Mouse (Mus musculus) hindbrain, postnatal 0 days (tissue): ENCODE results near the gene Phkb. TPM values are rescaled to one million over a fixed set of nuclear protein-coding genes. Genes with fewer than 3 reads are reported as not detected.
A peak's percentile ranks its signal among the peaks of the same experiment; 100 is the strongest.
"Not testable (repeated sequence)": the region's sequence is repeated elsewhere in the genome, so short reads cannot be mapped to it uniquely, and the experiment has no call there.

ENCODE experiments used
- ATAC-seq: fragments of 200-750 bp; cut with Nextera tagmentation; 2 replicates; pipeline ENCODE4 v1.8.0; 2017; ENCODE audit warnings: mild to moderate bottlenecking, moderate TSS enrichment, moderate library complexity
- DNase-seq: peaks from one replicate; pipeline ENCODE4 v3.0.0-alpha.2; 2015; ENCODE audit warnings: low spot score
- H3K27ac ChIP-seq: fragments of 300-500 bp; sonication (generic); 2 replicates; pipeline ENCODE4 v1.5.1; 2014; ENCODE audit warnings: mild to moderate bottlenecking
- H3K27me3 ChIP-seq: fragments of 300-500 bp; sonication (generic); 2 replicates; pipeline ENCODE4 v1.6.1; 2014; ENCODE audit warnings: low read length, mixed read lengths; ENCODE audit not compliant: insufficient read depth
- H3K36me3 ChIP-seq: fragments of 300-500 bp; sonication (generic); 2 replicates; pipeline ENCODE4 v1.6.1; 2014; ENCODE audit warnings: low read length, mixed read lengths; ENCODE audit not compliant: insufficient read depth
- H3K4me1 ChIP-seq: fragments of 300-500 bp; sonication (generic); 2 replicates; pipeline ENCODE4 v1.6.1; 2014; ENCODE audit warnings: antibody characterized with exemption, low read length, mixed read lengths; ENCODE audit not compliant: insufficient read depth
- H3K4me2 ChIP-seq: fragments of 300-500 bp; sonication (generic); 2 replicates; pipeline ENCODE4 v1.6.1; 2014; ENCODE audit warnings: low read depth, mild to moderate bottlenecking, low read length, moderate library complexity, mixed read lengths
- H3K4me3 ChIP-seq: fragments of 300-500 bp; sonication (generic); 2 replicates; pipeline ENCODE4 v1.5.1; 2014; ENCODE audit warnings: low read length
- H3K9ac ChIP-seq: fragments of 300-500 bp; sonication (generic); replicated peaks from 2 replicates; pipeline ENCODE4 v1.6.1; 2014; ENCODE audit warnings: mild to moderate bottlenecking, low read length, moderate library complexity, mixed read lengths
- H3K9me3 ChIP-seq: fragments of 300-500 bp; sonication (generic); 2 replicates; pipeline ENCODE4 v1.6.1; 2016; ENCODE audit warnings: low read length, mixed read lengths
- CTCF ChIP-seq: IDR thresholded peaks from 2 replicates; pipeline ENCODE4 v1.5.1; 2016; ENCODE audit warnings: antibody characterized with exemption, control low read depth, low read depth
- WGBS: fragments of 180-500 bp; shearing (Covaris S2); extraction: QIAGEN DNeasy Blood & Tissue Kit; methylation state at CpG from one replicate; pipeline ENCODE4 v1.1.7; 2014; 5-methylcytosine and 5-hydroxymethylcytosine counted together
- polyA plus RNA-seq: library from polyadenylated mRNA; unstranded; fragments of >200 nt; fragmentation: Nextera tagmentation; extraction: Ambion mirVana; gene quantifications from 2 replicates; pipeline ENCODE4 v1.2.1, GENCODE M21; 2015
- total RNA-seq: library from RNA; depleted of rRNA; stranded (reverse); fragments of >200 nt; gene quantifications from 2 replicates; pipeline ENCODE4 v1.2.3, GENCODE M21; 2014; rRNA removed

The Phkb gene
- total RNA-seq (31.2 and 31.8 TPM in 2 replicates), polyA plus RNA-seq (32.3 and 34.7 TPM in 2 replicates)

DNA sequence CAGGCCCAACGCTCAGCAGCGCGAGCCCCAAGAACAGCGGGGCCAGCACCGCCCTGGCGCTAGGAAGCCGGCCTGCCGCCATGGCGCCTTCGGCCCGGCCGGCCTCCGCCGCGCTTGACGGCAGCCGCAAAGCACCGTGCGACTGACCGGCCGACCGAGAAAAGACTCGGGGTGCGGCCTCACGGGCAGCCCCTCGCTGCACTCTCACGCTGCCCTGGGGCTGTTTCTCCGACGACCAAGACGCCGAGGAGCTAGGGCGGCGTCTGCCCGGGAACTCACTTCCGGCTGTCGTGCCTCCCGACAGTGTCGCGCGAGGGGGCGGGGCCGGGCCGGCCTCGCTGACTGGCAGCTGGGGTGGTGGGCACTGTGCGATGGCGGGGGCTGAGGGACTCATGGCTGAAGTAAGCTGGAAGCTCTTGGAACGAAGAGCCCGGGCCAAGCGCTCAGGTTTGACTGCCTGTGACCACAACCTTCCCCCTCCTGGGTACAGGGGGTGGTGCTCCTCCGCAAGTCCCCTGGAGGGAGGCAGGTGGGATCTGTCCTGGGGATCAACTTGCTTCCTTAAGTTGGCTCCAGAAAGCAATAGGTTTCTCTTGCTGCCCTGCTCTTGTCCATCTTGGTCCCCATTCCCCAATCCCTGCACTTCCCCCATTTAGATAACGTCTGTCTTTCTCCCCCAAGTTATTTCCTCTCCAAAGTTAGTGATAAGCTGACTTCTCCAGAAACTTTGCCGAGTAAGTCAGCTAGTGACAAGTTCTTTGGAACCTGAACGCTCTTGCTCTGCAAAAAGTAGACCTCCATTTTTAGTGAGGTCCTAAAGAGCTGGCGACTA lies at the start of gene Phkb, which contains the start of gene Itfg1:
Gene Phkb, plus strand, starts transcription at position 303 of the 832 bp plus-strand sequence.
Gene Itfg1, minus strand, starts transcription at position 265 of the 832 bp plus-strand sequence.
- peak; percentile 98 for ATAC-seq
- H3K36me3 ChIP-seq: peaks cover 4% of the 10 kb centered on the region; the same call in 1 of the 2 replicates
- 1% methylated on average over 54 of the region's 54 CpGs for WGBS

DNA sequence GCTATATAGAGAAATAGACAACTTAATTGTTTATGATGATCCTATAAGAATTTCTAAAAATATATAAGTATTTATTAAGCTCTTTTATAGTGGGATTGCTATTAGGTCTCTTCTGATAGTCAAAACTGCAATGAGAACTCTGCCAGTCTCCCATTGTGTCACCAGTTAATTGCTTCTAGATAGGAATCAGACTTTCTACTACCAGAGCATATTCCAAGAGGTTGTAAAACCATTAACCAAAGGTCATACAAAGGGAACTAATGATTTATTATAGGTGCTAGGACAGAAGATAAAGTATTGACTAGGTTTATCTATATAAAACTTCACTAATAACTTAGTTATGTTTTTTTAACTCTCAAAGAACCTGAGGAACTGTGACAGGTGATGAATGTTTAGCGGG lies 44.4 kb upstream of the Phkb start:
- not testable (repeated sequence) for H3K9me3 ChIP-seq, ATAC-seq, H3K27ac ChIP-seq, H3K4me1 ChIP-seq, H3K4me3 ChIP-seq, DNase-seq, H3K27me3 ChIP-seq, H3K4me2 ChIP-seq, H3K36me3 ChIP-seq, H3K9ac ChIP-seq
- WGBS: 98% methylated on average over 1 of the region's 1 CpGs

More for the DNA sequence above, at the start of gene Phkb, which contains the start of gene Itfg1:
- TF ChIP-seq CTCF: peak; percentile 4; the same call in 1 of the 2 replicates
- DNase-seq: peak; percentile 95
- peak within 1 kb of the TSS; percentile 96 for H3K9ac ChIP-seq
- H3K27me3 ChIP-seq: no peaks in the 10 kb centered on the region
- H3K9me3 ChIP-seq: no peaks in the 10 kb centered on the region
- H3K27ac ChIP-seq: peak within 1 kb of the TSS; percentile 97
- peak within 1 kb of the TSS; percentile 89 for H3K4me2 ChIP-seq
- peak within 1 kb of the TSS; percentile 90 for H3K4me3 ChIP-seq
- H3K4me1 ChIP-seq: peaks cover 13% of the 10 kb centered on the region

DNA sequence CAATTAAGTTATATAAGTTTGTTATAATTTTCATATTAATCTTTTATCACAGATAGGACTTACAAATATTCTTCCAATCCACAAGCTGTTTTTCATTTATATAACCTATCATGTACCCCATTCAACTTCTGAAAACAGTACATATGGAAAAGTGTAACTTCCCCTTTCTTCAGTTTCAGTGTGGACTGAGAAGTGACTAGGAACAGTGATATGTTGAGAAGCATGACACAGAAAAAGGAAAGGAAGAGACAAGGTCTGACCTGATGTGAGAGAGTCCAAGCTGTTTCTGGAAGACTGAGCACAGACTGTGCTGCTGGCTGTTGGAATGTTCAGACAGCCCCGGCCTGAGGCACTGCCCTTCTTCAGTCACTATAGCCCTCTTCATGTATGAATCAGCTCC lies 40.6 kb upstream of the Phkb start:
- no peak for TF ChIP-seq CTCF
- no peak overlapping the region for H3K4me2 ChIP-seq
- H3K27me3 ChIP-seq: no peaks in the 10 kb centered on the region
- H3K27ac ChIP-seq: no peak overlapping the region
- no peaks in the 10 kb centered on the region for H3K9me3 ChIP-seq
- DNase-seq (no peak), ATAC-seq (no peak)
- H3K4me1 ChIP-seq: no peaks in the 10 kb centered on the region
- H3K36me3 ChIP-seq: peaks cover 8% of the 10 kb centered on the region
- no peak overlapping the region for H3K4me3 ChIP-seq
- H3K9ac ChIP-seq: no peak overlapping the region
- WGBS: 100% methylated on average over 1 of the region's 1 CpGs

DNA sequence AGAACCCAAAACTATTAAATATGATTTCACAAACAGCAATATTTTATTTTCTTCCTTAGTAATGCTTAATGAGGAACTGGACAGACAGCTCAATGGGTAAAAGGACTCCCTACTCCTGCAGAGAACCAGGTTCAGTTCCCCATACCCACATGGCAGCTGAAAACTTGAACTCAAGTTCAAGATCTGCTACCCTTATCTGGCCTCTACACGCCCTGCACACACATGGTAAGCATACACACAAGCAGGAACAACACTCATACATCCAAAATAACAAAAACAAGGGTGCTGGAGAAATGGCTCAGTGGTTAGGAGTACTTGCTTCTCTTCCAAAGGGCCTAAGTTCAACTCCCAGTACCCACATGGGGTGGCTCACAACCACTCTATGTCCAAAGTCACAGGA lies 39.4 kb upstream of the Phkb start:
- Histone ChIP-seq H3K9ac (no peak overlapping the region), H3K27me3 (no peaks in the 10 kb centered on the region), H3K4me2 (no peak overlapping the region), H3K36me3 (peaks cover 8% of the 10 kb centered on the region), H3K27ac (no peak overlapping the region), H3K4me3 (no peak overlapping the region), H3K9me3 (no peaks in the 10 kb centered on the region), H3K4me1 (no peaks in the 10 kb centered on the region)
- no peak for DNase-seq
- no peak for ATAC-seq
- TF ChIP-seq CTCF: no peak
- WGBS: 90% methylated on average over 1 of the region's 1 CpGs

DNA sequence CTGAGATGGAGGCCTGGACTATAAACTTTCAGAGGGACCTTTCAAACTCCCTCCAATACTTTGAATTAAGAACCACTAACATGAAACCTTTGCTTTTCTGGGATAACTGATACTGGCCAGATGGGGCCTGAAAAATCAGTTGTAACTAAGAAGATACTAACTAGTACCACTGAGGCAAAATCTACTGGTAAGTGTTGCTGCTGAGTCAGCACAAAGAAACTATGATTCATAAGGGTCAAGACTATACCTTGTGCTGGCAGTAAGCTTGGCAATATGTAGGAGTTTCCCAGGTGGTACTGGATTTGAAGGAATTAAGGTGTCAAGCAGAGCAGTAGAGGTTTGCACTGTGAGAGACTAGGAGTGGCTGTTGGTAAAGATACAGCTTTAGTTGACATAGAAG lies 27.1 kb upstream of the Phkb start:
- ATAC-seq (no peak), DNase-seq (no peak)
- no peaks in the 10 kb centered on the region for H3K9me3 ChIP-seq
- H3K27ac ChIP-seq: no peak overlapping the region
- no peaks in the 10 kb centered on the region for H3K4me1 ChIP-seq
- no peak for TF ChIP-seq CTCF
- no peak overlapping the region for H3K9ac ChIP-seq
- 0 out of 2 replicates have a peak, but pooled peaks cover 3% of the 10 kb centered on the region for H3K36me3 ChIP-seq
- H3K27me3 ChIP-seq: no peaks in the 10 kb centered on the region
- H3K4me2 ChIP-seq: no peak overlapping the region
- H3K4me3 ChIP-seq: no peak overlapping the region

DNA sequence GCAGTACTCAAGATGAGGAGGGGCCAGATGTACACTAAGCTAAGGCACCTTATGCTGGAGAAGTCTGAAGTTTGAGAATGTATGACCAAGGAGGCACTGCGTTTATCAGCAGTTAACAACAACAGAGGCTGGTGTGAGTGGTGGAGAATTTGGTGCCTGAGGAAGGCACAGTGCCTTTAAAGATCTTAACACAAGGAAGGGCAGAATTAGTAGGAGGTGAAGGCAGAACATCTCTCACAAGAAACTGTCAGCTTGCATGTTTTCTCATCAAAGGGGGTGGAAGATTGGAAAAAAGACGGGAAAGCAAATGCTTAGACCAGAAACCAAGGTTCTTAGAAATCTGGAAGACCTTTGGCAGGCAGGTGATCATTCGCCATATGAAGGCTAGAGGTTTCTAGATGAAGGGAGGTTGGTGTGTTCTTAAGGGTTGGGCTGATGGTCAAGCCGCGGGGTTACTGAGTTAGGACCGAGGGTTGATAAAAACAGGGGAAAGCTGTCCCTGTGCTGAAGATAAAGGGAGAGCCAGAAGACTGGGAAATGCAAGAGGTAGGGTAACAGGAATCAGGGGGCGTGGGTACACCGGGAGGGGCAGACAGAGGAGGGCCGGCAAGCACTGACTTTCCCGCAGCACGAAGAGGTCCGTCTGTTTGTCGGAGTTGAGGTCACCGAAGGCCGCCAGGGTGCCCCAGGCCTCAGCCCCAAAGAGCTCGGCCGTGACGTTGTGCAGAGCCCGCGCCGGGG lies 673 bp upstream of the Phkb start:
- DNase-seq (peak; percentile 3), ATAC-seq (no peak; the same call in 1 of the 2 replicates)
- WGBS: 1% methylated on average over 21 of the region's 21 CpGs

More for the DNA sequence above, 673 bp upstream of the Phkb start:
- Histone ChIP-seq H3K4me3 (peak overlapping the region; percentile 90), H3K9me3 (no peaks in the 10 kb centered on the region), H3K9ac (peak overlapping the region; percentile 96), H3K4me1 (peaks cover 13% of the 10 kb centered on the region), H3K27ac (peak overlapping the region; percentile 97), H3K4me2 (peak overlapping the region; percentile 89), H3K27me3 (no peaks in the 10 kb centered on the region), H3K36me3 (peaks cover 4% of the 10 kb centered on the region; the same call in 1 of the 2 replicates)
- TF ChIP-seq CTCF: no peak
